Mouse (Mus musculus) heart, embryonic 15.5 days (tissue): ENCODE data around the gene Msi2. TPM values are rescaled to one million over a fixed set of nuclear protein-coding genes. Genes with fewer than 3 reads are reported as not detected.

ENCODE experiments used
- ATAC-seq: fragments of 200-750 bp; cut with Nextera tagmentation; replicated peaks from 2 replicates; pipeline ENCODE4 v1.8.0; 2017; ENCODE audit warnings: low read depth, moderate TSS enrichment; ENCODE audit not compliant: insufficient number of reproducible peaks, insufficient read depth, low FRiP score
- H3K27ac ChIP-seq: fragments of 300-500 bp; sonication (generic); 2 replicates; pipeline ENCODE4 v1.5.1; 2015; ENCODE audit warnings: mild to moderate bottlenecking, inconsistent platforms
- H3K27me3 ChIP-seq: fragments of 300-500 bp; sonication (generic); 2 replicates; pipeline ENCODE4 v1.6.1; 2015; ENCODE audit warnings: inconsistent platforms
- H3K36me3 ChIP-seq: fragments of 300-500 bp; sonication (generic); 2 replicates; pipeline ENCODE4 v1.6.1; 2015; ENCODE audit warnings: mild to moderate bottlenecking, inconsistent platforms
- H3K4me1 ChIP-seq: fragments of 300-500 bp; sonication (generic); replicated peaks from 2 replicates; pipeline ENCODE4 v1.6.1; 2015; ENCODE audit warnings: inconsistent platforms
- H3K4me2 ChIP-seq: fragments of 300-500 bp; sonication (generic); 2 replicates; pipeline ENCODE4 v1.6.1; 2015; ENCODE audit warnings: inconsistent platforms, mild to moderate bottlenecking, moderate library complexity
- H3K4me3 ChIP-seq: fragments of 300-500 bp; sonication (generic); 2 replicates; pipeline ENCODE4 v1.5.1; 2015; ENCODE audit warnings: mild to moderate bottlenecking, inconsistent platforms
- H3K9ac ChIP-seq: fragments of 300-500 bp; sonication (generic); 2 replicates; pipeline ENCODE4 v1.6.1; 2015; ENCODE audit warnings: mild to moderate bottlenecking, inconsistent platforms
- H3K9me3 ChIP-seq: fragments of 300-500 bp; sonication (generic); replicated peaks from 2 replicates; pipeline ENCODE4 v1.6.1; 2016; ENCODE audit warnings: inconsistent platforms
- WGBS: fragments of 180-500 bp; shearing (Covaris S2); methylation state at CpG from one replicate; pipeline ENCODE4 v1.1.7; 2015; ENCODE audit warnings: mixed read lengths; 5-methylcytosine and 5-hydroxymethylcytosine counted together
- polyA plus RNA-seq: library from polyadenylated mRNA; unstranded; fragments of >200 nt; fragmentation: Nextera tagmentation; extraction: Ambion mirVana; gene quantifications from 2 replicates; pipeline ENCODE4 v1.2.1, GENCODE M21; 2015

Msi2 gene
- polyA plus RNA-seq: 17.2 and 19.6 TPM in 2 replicates

- H3K27me3 ChIP-seq: no peaks in the 10 kb centered on the region
- no peaks in the 10 kb centered on the region for H3K9me3 ChIP-seq
- ATAC-seq: peak; percentile 84
- 1% methylated on average over 41 of the region's 84 CpGs for WGBS
- peaks cover 47% of the 10 kb centered on the region for H3K4me1 ChIP-seq
- H3K27ac ChIP-seq: peak within 1 kb of the TSS; percentile 98
- H3K4me2 ChIP-seq: peak within 1 kb of the TSS; percentile 91
- peak within 1 kb of the TSS; percentile 99 for H3K9ac ChIP-seq
- no peaks in the 10 kb centered on the region for H3K36me3 ChIP-seq
- H3K4me3 ChIP-seq: peak within 1 kb of the TSS; percentile 93
These were observed at the start of gene Msi2 for GRCm38 (mm10) chr11:88718050-88718765. Gene Msi2 (minus strand): TSS chr11:88718513.

DNA sequence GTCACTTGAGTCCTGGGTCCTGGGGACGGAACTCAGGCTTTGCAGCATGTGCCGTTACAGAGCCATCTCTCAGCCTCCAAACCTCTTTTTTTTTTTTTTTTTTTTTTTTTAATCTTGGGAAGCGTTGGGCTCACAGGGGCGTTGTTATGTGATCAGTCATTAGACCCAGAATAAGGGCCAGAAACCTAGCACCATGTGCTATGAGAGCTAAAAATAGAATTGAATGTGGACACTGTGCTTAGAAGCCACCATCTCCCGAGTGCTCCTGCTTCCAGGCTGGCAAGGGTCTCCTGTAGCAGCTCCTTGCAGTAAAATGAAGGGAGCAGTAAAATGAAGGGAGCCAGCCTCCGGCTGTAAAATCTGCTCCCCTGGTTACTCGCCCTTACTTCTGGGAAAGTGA is 47.3 kb upstream of the Msi2 start:
- H3K4me1 ChIP-seq: peaks cover 8% of the 10 kb centered on the region
- WGBS: 42% methylated on average over 7 of the region's 7 CpGs
- H3K4me2 ChIP-seq: peak overlapping the region; percentile 16; the same call in 1 of the 2 replicates
- peak overlapping the region; percentile 37; the same call in 1 of the 2 replicates for H3K27ac ChIP-seq
- no peaks in the 10 kb centered on the region for H3K36me3 ChIP-seq
- H3K27me3 ChIP-seq: no peaks in the 10 kb centered on the region
- H3K9ac ChIP-seq: no peak overlapping the region
- H3K4me3 ChIP-seq: no peak overlapping the region
- ATAC-seq: 0 out of 2 replicates have a peak, but pooled peaks have one; percentile 39
- H3K9me3 ChIP-seq: no peaks in the 10 kb centered on the region

DNA sequence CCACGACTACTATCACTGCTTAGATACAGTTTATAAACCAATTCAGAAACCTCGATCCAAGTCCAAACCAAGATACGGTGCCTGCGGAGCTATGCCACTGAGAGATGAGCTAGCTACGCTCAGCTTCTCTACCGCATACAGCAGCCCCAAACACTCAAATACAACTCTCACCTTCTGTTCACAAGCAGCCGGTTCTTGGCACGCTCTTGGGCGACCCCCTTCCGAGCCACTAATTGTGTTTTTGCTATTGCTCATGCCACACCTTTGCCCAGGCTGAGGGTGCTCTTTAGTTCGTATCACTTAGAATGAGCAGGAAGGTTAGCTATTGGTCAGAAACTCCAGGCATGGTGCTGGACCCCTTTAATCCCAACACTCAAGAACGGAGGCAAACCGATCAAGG is 45.1 kb upstream of the Msi2 start:
- H3K4me2 ChIP-seq: no peak overlapping the region
- H3K27ac ChIP-seq: no peak overlapping the region
- no peaks in the 10 kb centered on the region for H3K9me3 ChIP-seq
- 87% methylated on average over 13 of the region's 13 CpGs for WGBS
- no peak overlapping the region for H3K9ac ChIP-seq
- H3K27me3 ChIP-seq: no peaks in the 10 kb centered on the region
- no peak overlapping the region for H3K4me3 ChIP-seq
- H3K36me3 ChIP-seq: no peaks in the 10 kb centered on the region
- peaks cover 8% of the 10 kb centered on the region for H3K4me1 ChIP-seq
- ATAC-seq: no peak

- H3K27me3 ChIP-seq: no peaks in the 10 kb centered on the region
- no peak overlapping the region for H3K9ac ChIP-seq
- H3K27ac ChIP-seq: no peak overlapping the region
- H3K9me3 ChIP-seq: no peaks in the 10 kb centered on the region
- no peaks in the 10 kb centered on the region for H3K36me3 ChIP-seq
- no peaks in the 10 kb centered on the region for H3K4me1 ChIP-seq
- no peak for ATAC-seq
- H3K4me2 ChIP-seq: no peak overlapping the region
- WGBS: 88% methylated on average over 8 of the region's 8 CpGs
- no peak overlapping the region for H3K4me3 ChIP-seq
These were observed 41.2 kb upstream of the Msi2 start for GRCm38 (mm10) chr11:88759501-88759900.

DNA sequence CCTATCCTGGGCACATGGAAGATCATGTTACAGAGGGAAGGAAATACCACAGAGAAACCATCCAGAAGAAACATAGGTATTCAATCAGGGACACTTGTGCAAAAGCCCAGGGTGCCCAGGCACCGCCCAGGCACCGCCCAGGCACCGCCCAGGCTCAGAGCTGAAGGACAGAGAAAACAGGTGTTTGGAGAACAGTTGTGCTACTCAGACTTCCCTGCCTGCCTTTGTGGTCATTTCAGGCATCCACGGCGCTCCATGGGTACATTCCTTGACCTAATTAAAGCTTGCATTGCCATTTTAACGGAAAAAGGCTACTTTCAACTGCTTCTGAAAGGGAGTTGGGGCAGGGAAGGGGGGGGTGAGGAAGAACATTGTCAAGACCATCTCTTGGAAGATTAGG is 40.1 kb upstream of the Msi2 start:
- 54% methylated on average over 6 of the region's 6 CpGs for WGBS
- Histone ChIP-seq H3K4me3 (no peak overlapping the region), H3K4me2 (no peak overlapping the region), H3K9ac (no peak overlapping the region), H3K36me3 (no peaks in the 10 kb centered on the region), H3K4me1 (no peaks in the 10 kb centered on the region), H3K27me3 (no peaks in the 10 kb centered on the region), H3K27ac (no peak overlapping the region), H3K9me3 (no peaks in the 10 kb centered on the region)
- ATAC-seq: no peak

GRCm38 (mm10) chr11:88745306-88745705 is 27.0 kb upstream of the Msi2 start:
- ATAC-seq: no peak
- 79% methylated on average over 12 of the region's 12 CpGs for WGBS
- no peak overlapping the region for H3K4me2 ChIP-seq

GRCm38 (mm10) chr11:88739574-88740295 is 21.4 kb upstream of the Msi2 start:
- no peak for ATAC-seq
- H3K9me3 ChIP-seq: no peaks in the 10 kb centered on the region
- no peak overlapping the region for H3K4me3 ChIP-seq
- no peaks in the 10 kb centered on the region for H3K4me1 ChIP-seq
- 79% methylated on average over 13 of the region's 13 CpGs for WGBS
- H3K9ac ChIP-seq: no peak overlapping the region
- H3K27ac ChIP-seq: no peak overlapping the region
- no peak overlapping the region for H3K4me2 ChIP-seq
- no peaks in the 10 kb centered on the region for H3K27me3 ChIP-seq
- H3K36me3 ChIP-seq: no peaks in the 10 kb centered on the region

More at GRCm38 (mm10) chr11:88745306-88745705, 27.0 kb upstream of the Msi2 start:
- Histone ChIP-seq H3K9ac (no peak overlapping the region), H3K27ac (no peak overlapping the region), H3K36me3 (no peaks in the 10 kb centered on the region), H3K4me1 (no peaks in the 10 kb centered on the region), H3K4me3 (no peak overlapping the region), H3K27me3 (no peaks in the 10 kb centered on the region), H3K9me3 (no peaks in the 10 kb centered on the region)

DNA sequence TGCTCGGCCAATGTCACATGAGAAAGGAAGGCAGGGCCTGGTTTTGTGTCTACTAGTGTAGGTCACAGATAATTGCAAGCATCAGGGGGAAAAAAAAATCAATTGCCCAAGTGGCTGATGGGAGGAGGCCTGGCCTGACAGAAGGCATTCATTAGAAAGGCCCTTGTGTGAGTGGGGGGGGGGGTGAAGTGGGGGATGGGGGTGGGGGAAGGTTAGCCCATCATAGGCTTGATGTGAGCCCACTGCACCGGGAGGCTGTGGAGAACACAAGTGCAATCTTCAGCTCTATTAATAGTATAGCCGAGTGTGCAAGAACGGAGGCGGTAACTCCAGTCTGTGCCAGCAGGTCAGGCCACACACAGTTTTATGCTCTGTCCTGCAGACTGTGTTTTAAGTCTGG is 11.1 kb upstream of the Msi2 start:
- ATAC-seq: peak; percentile 78; the same call in 1 of the 2 replicates

GRCm38 (mm10) chr11:88728508-88728890 is 10.2 kb upstream of the Msi2 start:
- H3K27ac ChIP-seq: peak overlapping the region; percentile 71
- H3K27me3 ChIP-seq: no peaks in the 10 kb centered on the region
- 3% methylated on average over 6 of the region's 6 CpGs for WGBS
- no peak overlapping the region for H3K4me3 ChIP-seq
- H3K36me3 ChIP-seq: no peaks in the 10 kb centered on the region
- peaks cover 29% of the 10 kb centered on the region for H3K4me1 ChIP-seq
- H3K4me2 ChIP-seq: no peak overlapping the region
- no peak for ATAC-seq
- no peak overlapping the region for H3K9ac ChIP-seq
- no peaks in the 10 kb centered on the region for H3K9me3 ChIP-seq

More for the DNA sequence above, 11.1 kb upstream of the Msi2 start:
- Histone ChIP-seq H3K9ac (no peak overlapping the region), H3K36me3 (no peaks in the 10 kb centered on the region), H3K4me1 (peaks cover 29% of the 10 kb centered on the region), H3K9me3 (no peaks in the 10 kb centered on the region), H3K4me3 (no peak overlapping the region), H3K27me3 (no peaks in the 10 kb centered on the region), H3K4me2 (peak overlapping the region; percentile 12; the same call in 1 of the 2 replicates), H3K27ac (peak overlapping the region; percentile 71)
- WGBS: 21% methylated on average over 5 of the region's 5 CpGs

DNA sequence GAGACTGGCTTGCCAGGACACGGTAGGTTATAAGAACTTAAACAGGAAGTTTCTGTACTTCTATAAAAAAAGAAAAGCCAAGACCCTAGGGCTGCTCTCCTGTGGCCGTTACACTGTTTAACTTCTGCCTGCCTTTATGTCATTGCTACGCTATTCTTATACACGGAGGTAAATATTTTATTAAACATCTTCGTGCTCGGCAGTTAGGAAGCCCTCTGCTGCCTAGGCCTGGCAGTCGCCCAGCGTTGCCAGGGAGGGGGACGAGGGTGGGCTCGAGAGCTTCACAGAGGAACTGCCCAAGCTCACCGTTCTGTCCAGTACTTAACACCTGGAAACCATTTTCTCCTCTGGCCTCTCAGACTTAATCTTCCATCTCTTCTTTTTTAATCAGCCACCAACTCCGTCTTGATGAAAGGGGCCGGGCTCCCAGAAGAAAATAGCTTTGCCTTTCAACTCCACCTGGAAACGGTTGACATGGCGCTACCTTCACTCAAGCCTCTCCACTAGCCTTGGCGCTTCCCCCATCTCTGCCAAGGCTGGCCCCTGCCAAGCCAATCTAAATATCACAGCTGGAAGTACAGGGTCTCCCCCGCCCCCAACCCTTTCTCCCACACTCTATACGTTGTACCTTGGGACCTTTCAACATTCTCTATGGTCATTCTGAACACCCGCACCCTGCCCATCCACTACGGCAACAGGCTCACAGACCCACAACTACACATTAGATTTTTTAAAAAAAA is 9.6 kb upstream of the Msi2 start:
- H3K4me1 ChIP-seq: peaks cover 29% of the 10 kb centered on the region
- H3K9me3 ChIP-seq: no peaks in the 10 kb centered on the region
- no peak overlapping the region for H3K4me3 ChIP-seq
- ATAC-seq: peak; percentile 54; the same call in 1 of the 2 replicates
- WGBS: 50% methylated on average over 20 of the region's 20 CpGs
- no peak overlapping the region for H3K9ac ChIP-seq
- peak overlapping the region; percentile 43 for H3K27ac ChIP-seq
- H3K27me3 ChIP-seq: no peaks in the 10 kb centered on the region
- H3K36me3 ChIP-seq: no peaks in the 10 kb centered on the region
- no peak overlapping the region for H3K4me2 ChIP-seq

DNA sequence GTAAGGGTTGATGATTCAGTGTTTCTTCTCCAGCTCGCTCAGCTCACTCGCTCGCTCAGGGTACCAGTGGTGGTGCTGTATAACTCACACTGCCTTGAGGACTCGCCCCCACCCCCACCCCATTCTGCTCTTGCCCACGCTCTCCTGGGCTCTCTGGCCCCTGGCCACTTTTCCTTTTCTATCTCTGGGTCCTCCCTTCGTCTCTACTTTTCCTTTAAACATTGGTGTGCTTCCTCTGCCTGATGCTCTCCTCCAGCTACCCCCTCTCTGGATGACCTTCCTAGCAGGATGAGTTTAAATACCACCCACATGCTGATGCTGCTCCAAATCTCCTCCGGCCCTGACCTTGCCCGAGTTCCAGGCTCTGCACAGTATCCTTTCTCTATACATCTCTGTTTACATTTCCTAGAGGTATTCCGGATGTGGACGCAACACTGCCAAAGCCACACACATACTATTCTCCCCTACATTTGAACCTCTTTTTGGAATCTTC is 2.9 kb upstream of the Msi2 start:
- H3K27me3 ChIP-seq: no peaks in the 10 kb centered on the region
- H3K9me3 ChIP-seq: no peaks in the 10 kb centered on the region
- no peak overlapping the region for H3K9ac ChIP-seq
- no peak for ATAC-seq
- H3K4me2 ChIP-seq: no peak overlapping the region
- H3K4me1 ChIP-seq: peaks cover 21% of the 10 kb centered on the region
- no peak overlapping the region for H3K4me3 ChIP-seq
- no peaks in the 10 kb centered on the region for H3K36me3 ChIP-seq
- no peak overlapping the region for H3K27ac ChIP-seq
- 58% methylated on average over 10 of the region's 10 CpGs for WGBS
